Mouse (Mus musculus) ES-E14 (cell line): ENCODE data around the gene Blnk. TPM values are rescaled to one million over a fixed set of nuclear protein-coding genes. Genes with fewer than 3 reads are reported as not detected.

Experiments used
- DNase-seq: peaks from one replicate; pipeline ENCODE4 v3.0.0-alpha.2; 2013; ENCODE audit warnings: low read depth, low spot score
- H3K27ac ChIP-seq: 2 replicates; pipeline ENCODE4 v1.5.1; 2012; ENCODE audit warnings: low read depth, mild to moderate bottlenecking, low read length, moderate library complexity, mixed read lengths; ENCODE audit not compliant: poor library complexity, insufficient read depth, severe bottlenecking
- H3K36me3 ChIP-seq: 2 replicates; pipeline ENCODE4 v1.6.1; 2012; ENCODE audit warnings: mild to moderate bottlenecking, low read length, moderate library complexity, mixed read lengths; ENCODE audit not compliant: control insufficient read depth, poor library complexity, insufficient read depth, severe bottlenecking
- H3K4me1 ChIP-seq, 2 experiments: fragments of 150-350 bp in 1 of 2; sonication (generic) in 1 of 2; 2 replicates each; pipeline ENCODE4 v1.6.1; 2012; ENCODE audit warnings: low read length in 2 of 2, mild to moderate bottlenecking in 1 of 2, mixed read lengths in 1 of 2; ENCODE audit not compliant: control insufficient read depth in 2 of 2, insufficient read depth in 2 of 2, poor library complexity in 1 of 2
- H3K4me3 ChIP-seq, 2 experiments: fragments of 150-350 bp in 1 of 2; sonication (generic) in 1 of 2; 2 replicates each; pipeline ENCODE4 v1.5.1; 2012; ENCODE audit warnings: low read length in 2 of 2, low read depth in 1 of 2, mild to moderate bottlenecking in 1 of 2, mixed read lengths in 1 of 2; ENCODE audit not compliant: insufficient read depth in 1 of 2, poor library complexity in 1 of 2, severe bottlenecking in 1 of 2
- H3K9ac ChIP-seq: 2 replicates; pipeline ENCODE4 v1.6.1; 2012; ENCODE audit warnings: low read depth, mild to moderate bottlenecking, low read length, mixed read lengths; ENCODE audit not compliant: poor library complexity, insufficient read depth, severe bottlenecking
- H3K9me3 ChIP-seq: fragments of 150-350 bp; sonication (generic); 2 replicates; pipeline ENCODE4 v1.6.1; 2012; ENCODE audit warnings: low read depth, mild to moderate bottlenecking, low read length; ENCODE audit not compliant: control insufficient read depth, insufficient read depth
- CHD2 ChIP-seq: IDR thresholded peaks from 2 replicates; pipeline ENCODE4 v1.6.1; 2014; ENCODE audit warnings: mild to moderate bottlenecking, low read depth, low read length, inconsistent platforms
- HCFC1 ChIP-seq: IDR thresholded peaks from 2 replicates; pipeline ENCODE4 v1.6.1; 2012; ENCODE audit warnings: low read length, inconsistent platforms, borderline replicate concordance; ENCODE audit not compliant: insufficient read depth
- MAFK ChIP-seq: IDR thresholded peaks from 2 replicates; pipeline ENCODE4 v1.6.1; 2014; ENCODE audit warnings: mild to moderate bottlenecking, low read depth, low read length, inconsistent platforms; ENCODE audit not compliant: insufficient read depth
- ZC3H11A ChIP-seq: IDR thresholded peaks from 2 replicates; pipeline ENCODE4 v1.6.1; 2012; ENCODE audit warnings: low read depth, mild to moderate bottlenecking, inconsistent platforms, low read length, borderline replicate concordance
- ZNF384 ChIP-seq: IDR thresholded peaks from 2 replicates; pipeline ENCODE4 v1.6.1; 2012; ENCODE audit warnings: low read depth, low read length, inconsistent platforms
- in situ Hi-C, 2 experiments: fragments of 600-800 bp; cut with MboI; formaldehyde crosslinking; loops; one replicate each; pipeline ENCODE4 v1.15.1; 2025; ENCODE audit warnings: low sequenced_read_pairs in 2 of 2, inconsistent platforms in 1 of 2; ENCODE audit not compliant: unreplicated experiment in 2 of 2
- total RNA-seq: library from RNA; depleted of rRNA; stranded (reverse); fragments of 300-350 nt; gene quantifications from 2 replicates; pipeline ENCODE4 v1.2.3, GENCODE M21; 2012

Blnk gene
- total RNA-seq, 1 experiment, result 1.7 TPM

GRCm38 (mm10) chr19:41030161-41030560 lies 35.8 kb upstream of the Blnk start:
- no peak overlapping the region for H3K4me3 ChIP-seq
- no peak overlapping the region for H3K9ac ChIP-seq
- H3K36me3 ChIP-seq, result no peaks in the 10 kb centered on the region
- in situ Hi-C loops, result loop anchor here (25.0 kb wide), 1 partner anchor 268 kb away; no protein-coding TSS in a partner anchor
- no peaks in the 10 kb centered on the region for H3K4me1 ChIP-seq
- no peak overlapping the region for H3K27ac ChIP-seq
- no peaks in the 10 kb centered on the region for H3K9me3 ChIP-seq
- no peak for DNase-seq
- no peak for TF ChIP-seq ZC3H11A
- TF ChIP-seq ZNF384, result no peak
- no peak for TF ChIP-seq MAFK
- TF ChIP-seq HCFC1, result no peak
- no peak for TF ChIP-seq CHD2

DNA sequence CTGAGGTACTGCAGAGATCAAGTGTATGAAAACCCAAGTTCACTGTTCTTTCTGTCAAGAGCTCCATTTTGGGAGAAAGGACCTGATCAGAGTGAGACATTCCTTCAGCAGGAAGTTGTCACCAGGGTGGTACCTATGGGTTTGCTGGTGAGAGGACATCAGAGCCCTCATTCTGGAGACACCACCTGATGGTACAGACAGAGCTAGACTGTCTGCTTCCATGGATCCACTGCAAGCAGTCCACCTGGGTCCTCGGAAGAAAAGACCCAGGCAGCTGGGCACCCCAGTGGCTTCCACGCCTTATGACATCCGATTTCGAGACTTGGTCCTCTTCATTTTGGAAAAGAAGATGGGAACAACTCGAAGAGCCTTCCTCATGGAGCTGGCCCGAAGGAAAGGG lies 34.9 kb upstream of the Blnk start, which contains the start of gene Dntt:
Gene Dntt (plus strand): TSS at position 57 of the 400 bp plus-strand sequence.
- Histone ChIP-seq H3K4me3 (no peak within 1 kb of the TSS), H3K9me3 (no peaks in the 10 kb centered on the region), H3K36me3 (no peaks in the 10 kb centered on the region), H3K27ac (no peak within 1 kb of the TSS), H3K4me1 (no peaks in the 10 kb centered on the region), H3K9ac (no peak within 1 kb of the TSS)
- no peak for DNase-seq
- in situ Hi-C loops, result loop anchor here (25.0 kb wide), 1 partner anchor 267 kb away; no protein-coding TSS in a partner anchor
- no peak for TF ChIP-seq HCFC1
- TF ChIP-seq CHD2, result no peak
- TF ChIP-seq MAFK, result no peak
- TF ChIP-seq ZNF384, result no peak
- no peak for TF ChIP-seq ZC3H11A

DNA sequence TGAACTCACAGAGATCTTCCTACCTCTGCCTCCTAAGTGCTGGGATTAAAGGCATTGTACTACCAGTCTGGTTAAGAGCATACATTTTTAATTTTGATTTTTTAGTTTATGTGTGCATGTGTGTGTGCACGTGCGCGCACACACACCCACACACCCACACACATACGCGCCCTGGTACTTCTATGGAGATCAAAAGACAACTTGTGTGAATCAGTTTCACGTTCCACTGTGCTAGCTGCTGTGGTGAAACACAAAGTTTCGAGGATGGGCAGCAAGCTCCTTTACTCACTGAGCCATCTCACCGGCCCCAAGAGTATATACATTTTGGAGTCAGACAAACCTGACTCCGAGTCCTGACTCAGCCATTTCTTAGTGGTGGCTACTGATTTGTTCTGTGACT lies 33.3 kb upstream of the Blnk start:
- Histone ChIP-seq H3K4me3 (no peak overlapping the region), H3K36me3 (no peaks in the 10 kb centered on the region), H3K27ac (no peak overlapping the region), H3K9ac (no peak overlapping the region), H3K9me3 (no peaks in the 10 kb centered on the region), H3K4me1 (no peaks in the 10 kb centered on the region)
- in situ Hi-C loops, result loop anchor here (25.0 kb wide), 1 partner anchor 265 kb away; no protein-coding TSS in a partner anchor
- TF ChIP-seq HCFC1 (no peak), ZC3H11A (no peak), CHD2 (no peak), MAFK (no peak), ZNF384 (no peak)
- DNase-seq, result no peak

- no peaks in the 10 kb centered on the region for H3K36me3 ChIP-seq
These were observed 32.7 kb upstream of the Blnk start for GRCm38 (mm10) chr19:41027024-41027423.

DNA sequence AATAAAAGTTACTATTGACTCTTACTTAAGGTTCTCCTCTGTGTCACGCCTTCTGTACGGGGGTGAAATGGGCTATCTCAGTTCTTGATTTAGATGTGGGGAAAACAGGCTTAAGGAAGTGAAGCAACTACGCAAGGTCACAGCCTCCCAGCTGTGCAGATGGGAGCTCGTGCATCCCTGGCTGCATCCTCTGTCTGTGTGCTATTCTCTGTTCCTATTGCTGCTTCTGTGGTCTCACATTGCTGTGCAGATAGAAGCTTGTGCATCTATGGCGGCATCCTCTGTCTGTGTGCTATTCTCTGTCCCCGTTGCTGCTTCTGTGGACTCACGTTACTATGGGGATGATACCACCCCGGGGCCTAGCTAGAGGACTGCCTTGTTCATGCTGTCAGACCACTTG lies 32.2 kb upstream of the Blnk start:
- H3K9me3 ChIP-seq, result no peaks in the 10 kb centered on the region
- in situ Hi-C loops, result loop anchor here (25.0 kb wide), 1 partner anchor 264 kb away; no protein-coding TSS in a partner anchor
- no peaks in the 10 kb centered on the region for H3K36me3 ChIP-seq

More at GRCm38 (mm10) chr19:41027024-41027423, 32.7 kb upstream of the Blnk start:
- Histone ChIP-seq H3K9me3 (no peaks in the 10 kb centered on the region), H3K4me1 (no peaks in the 10 kb centered on the region), H3K4me3 (no peak overlapping the region), H3K27ac (no peak overlapping the region), H3K9ac (no peak overlapping the region)
- in situ Hi-C loops, result loop anchor here (25.0 kb wide), 1 partner anchor 265 kb away; no protein-coding TSS in a partner anchor
- DNase-seq, result no peak
- no peak for TF ChIP-seq CHD2
- no peak for TF ChIP-seq MAFK
- TF ChIP-seq HCFC1, result no peak
- TF ChIP-seq ZC3H11A, result no peak
- no peak for TF ChIP-seq ZNF384

More for the DNA sequence above, 32.2 kb upstream of the Blnk start:
- TF ChIP-seq CHD2 (no peak), ZNF384 (no peak), MAFK (no peak), HCFC1 (no peak), ZC3H11A (no peak)
- H3K27ac ChIP-seq, result no peak overlapping the region
- H3K4me1 ChIP-seq, result no peaks in the 10 kb centered on the region
- no peak overlapping the region for H3K4me3 ChIP-seq
- DNase-seq, result no peak
- H3K9ac ChIP-seq, result no peak overlapping the region
